Mouse (Mus musculus): Measurements from ENCODE around the gene Mtmr3.

GRCm38 (mm10) chr11:4461154-4461553 lies 133.5 kb downstream of the Mtmr3 start:
- TF ChIP-seq CTCF (conservative IDR thresholded peaks at IDR 0.05 in 1 of 2, IDR thresholded peaks at IDR 0.05 in 1 of 2; ENCODE audit: low read depth in 2 of 2, low read length in 2 of 2) (no peak), PAX5 (IDR thresholded peaks at IDR 0.05; ENCODE audit: low read length) (no peak), EP300 (IDR thresholded peaks at IDR 0.05; ENCODE audit: low read length) (no peak), ETS1 (conservative IDR thresholded peaks at IDR 0.05; ENCODE audit: low read depth, low read length) (no peak), MEF2A (IDR thresholded peaks at IDR 0.05; ENCODE audit: borderline replicate concordance, low read depth, low read length) (no peak), E2F4 (IDR thresholded peaks at IDR 0.05; ENCODE audit: insufficient replicate concordance, low read depth, low read length) (no peak), CHD1 (IDR thresholded peaks at IDR 0.05; ENCODE audit: low read depth, low read length) (no peak), CHD2 (IDR thresholded peaks at IDR 0.05; ENCODE audit: low read length) (no peak), MAZ (IDR thresholded peaks at IDR 0.05; ENCODE audit: low read depth, low read length) (no peak), ZMIZ1 (IDR thresholded peaks at IDR 0.05; ENCODE audit: low read depth, low read length) (no peak), POLR2A (IDR thresholded peaks at IDR 0.05; ENCODE audit: low read depth, low read length) (no peak), ZNF384 (IDR thresholded peaks at IDR 0.05; ENCODE audit: low read depth, low read length) (no peak)

Data from CH12.LX (cell line).